Mouse (Mus musculus): ENCODE results near the gene Ppm1b.

DNA sequence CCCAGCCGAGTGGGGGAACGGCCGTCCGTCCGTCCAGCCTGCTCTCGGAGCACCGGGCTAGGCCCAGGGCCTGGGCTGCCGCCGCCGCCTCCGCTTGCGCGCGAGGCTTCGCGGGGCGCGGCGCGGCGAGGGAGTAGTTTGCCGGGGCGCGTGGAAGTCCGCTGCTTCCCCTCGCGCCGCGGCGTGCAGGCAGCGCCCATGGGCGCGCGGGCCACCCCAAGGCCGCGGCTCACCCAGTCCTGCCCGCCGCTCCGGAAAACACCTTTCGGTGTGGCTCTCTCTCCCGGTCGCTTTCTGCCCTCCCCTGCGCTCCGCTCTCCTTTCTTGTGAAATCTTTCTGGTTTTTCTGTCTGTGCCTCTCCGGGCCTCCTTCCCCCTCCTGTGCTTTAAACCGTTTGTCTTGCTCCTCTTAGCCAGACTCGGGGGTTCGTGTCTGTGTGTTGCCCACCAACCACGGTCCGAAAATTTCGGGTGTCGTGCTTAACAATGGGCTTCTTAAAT is 1.9 kb downstream of the Ppm1b start:
- no peak for TF ChIP-seq ZC3H11A (IDR thresholded peaks at IDR 0.05; ENCODE audit: borderline replicate concordance, low read depth, low read length)
- TF ChIP-seq CHD2 (IDR thresholded peaks at IDR 0.05; ENCODE audit: low read depth, low read length): no peak
- no peak for TF ChIP-seq ZNF384 (IDR thresholded peaks at IDR 0.05; ENCODE audit: low read depth, low read length)
